Mouse (Mus musculus): ENCODE results near the gene Trub1.

Gene Trub1

GRCm38 (mm10) chr19:57452492-57453217 lies at the start of gene Trub1:
Gene Trub1 (plus strand): TSS chr19:57452912.
- peak; percentile 82 for DNase-seq (ENCODE audit: low spot score)

- DNase-seq (ENCODE audit: low spot score) = peak; percentile 84
These were observed 48.8 kb upstream of the Trub1 start for GRCm38 (mm10) chr19:57403700-57404501.

- no peak for DNase-seq (ENCODE audit: low spot score)
These were observed 48.2 kb upstream of the Trub1 start for GRCm38 (mm10) chr19:57404502-57404848.

- DNase-seq (ENCODE audit: low spot score) = no peak
These were observed 44.8 kb upstream of the Trub1 start for GRCm38 (mm10) chr19:57407947-57408346.

- DNase-seq (ENCODE audit: low spot score) = peak; percentile 65
These were observed 41.1 kb upstream of the Trub1 start for GRCm38 (mm10) chr19:57411375-57412196.

GRCm38 (mm10) chr19:57413170-57413569 lies 39.5 kb upstream of the Trub1 start:
- DNase-seq (ENCODE audit: low spot score) = no peak

GRCm38 (mm10) chr19:57413918-57414317 lies 38.8 kb upstream of the Trub1 start:
- DNase-seq (ENCODE audit: low spot score) = no peak

GRCm38 (mm10) chr19:57415031-57415807 lies 37.5 kb upstream of the Trub1 start:
- no peak for DNase-seq (ENCODE audit: low spot score)

GRCm38 (mm10) chr19:57417800-57418580 lies 34.7 kb upstream of the Trub1 start:
- DNase-seq (ENCODE audit: low spot score) = no peak

GRCm38 (mm10) chr19:57423402-57423801 lies 29.3 kb upstream of the Trub1 start:
- no peak for DNase-seq (ENCODE audit: low spot score)

- no peak for DNase-seq (ENCODE audit: low spot score)
These were observed 27.4 kb upstream of the Trub1 start for GRCm38 (mm10) chr19:57425296-57425695.

- DNase-seq (ENCODE audit: low spot score) = no peak
These were observed 25.9 kb upstream of the Trub1 start for GRCm38 (mm10) chr19:57426841-57427240.

- DNase-seq (ENCODE audit: low spot score) = no peak
These were observed 24.8 kb upstream of the Trub1 start for GRCm38 (mm10) chr19:57427756-57428438.

- DNase-seq (ENCODE audit: low spot score) = no peak
These were observed 24.1 kb upstream of the Trub1 start for GRCm38 (mm10) chr19:57428641-57429040.

- no peak for DNase-seq (ENCODE audit: low spot score)
These were observed 22.8 kb upstream of the Trub1 start for GRCm38 (mm10) chr19:57429926-57430325.

- DNase-seq (ENCODE audit: low spot score) = no peak
These were observed 21.2 kb upstream of the Trub1 start for GRCm38 (mm10) chr19:57431476-57431875.

GRCm38 (mm10) chr19:57434024-57434423 lies 18.7 kb upstream of the Trub1 start:
- no peak for DNase-seq (ENCODE audit: low spot score)

- DNase-seq (ENCODE audit: low spot score) = peak; percentile 49
These were observed 16.1 kb upstream of the Trub1 start for GRCm38 (mm10) chr19:57436586-57437021.

- no peak for DNase-seq (ENCODE audit: low spot score)
These were observed 15.7 kb upstream of the Trub1 start for GRCm38 (mm10) chr19:57437042-57437441.

GRCm38 (mm10) chr19:57439296-57439695 lies 13.4 kb upstream of the Trub1 start:
- no peak for DNase-seq (ENCODE audit: low spot score)

Measured in urinary bladder, postnatal 14 days (tissue).